Mouse (Mus musculus) stomach, embryonic 14.5 days (tissue): ENCODE data around the gene Chchd6. TPM values are rescaled to one million over a fixed set of nuclear protein-coding genes. Genes with fewer than 3 reads are reported as not detected.
A peak's percentile ranks its signal among the peaks of the same experiment; 100 is the strongest.

ENCODE experiments used
- ATAC-seq: fragments of 200-750 bp; cut with Nextera tagmentation; 2 replicates; pipeline ENCODE4 v1.8.0; 2017; ENCODE audit warnings: low read depth, moderate TSS enrichment; ENCODE audit not compliant: insufficient number of reproducible peaks, insufficient read depth, low FRiP score
- H3K27ac ChIP-seq: fragments of 300-500 bp; sonication (generic); 2 replicates; pipeline ENCODE4 v1.5.1; 2014; ENCODE audit warnings: mild to moderate bottlenecking, low read length, moderate library complexity, mixed read lengths
- H3K27me3 ChIP-seq: fragments of 300-500 bp; sonication (generic); 2 replicates; pipeline ENCODE4 v1.6.1; 2014; ENCODE audit warnings: low read length, control low read depth, mixed read lengths; ENCODE audit not compliant: control insufficient read depth, insufficient read depth
- H3K36me3 ChIP-seq: fragments of 300-500 bp; sonication (generic); 2 replicates; pipeline ENCODE4 v1.6.1; 2014; ENCODE audit warnings: mild to moderate bottlenecking, control low read depth, low read length, moderate library complexity, mixed read lengths; ENCODE audit not compliant: control insufficient read depth, insufficient read depth
- H3K4me1 ChIP-seq: fragments of 300-500 bp; sonication (generic); 2 replicates; pipeline ENCODE4 v1.6.1; 2014; ENCODE audit warnings: low read length, control low read depth, mixed read lengths; ENCODE audit not compliant: control insufficient read depth, insufficient read depth
- H3K4me2 ChIP-seq: fragments of 300-500 bp; sonication (generic); replicated peaks from 2 replicates; pipeline ENCODE4 v1.6.1; 2014; ENCODE audit warnings: low read depth, low read length, control low read depth
- H3K4me3 ChIP-seq: fragments of 300-500 bp; sonication (generic); 2 replicates; pipeline ENCODE4 v1.5.1; 2014; ENCODE audit warnings: low read depth, low read length, control low read depth
- H3K9ac ChIP-seq: fragments of 300-500 bp; sonication (generic); replicated peaks from 2 replicates; pipeline ENCODE4 v1.6.1; 2014; ENCODE audit warnings: low read depth, mild to moderate bottlenecking, control low read depth, low read length, moderate library complexity, mixed read lengths
- H3K9me3 ChIP-seq: fragments of 300-500 bp; sonication (generic); 2 replicates; pipeline ENCODE4 v1.6.1; 2016; ENCODE audit warnings: low read depth, low read length, control low read depth; ENCODE audit not compliant: control insufficient read depth
- WGBS: fragments of 180-500 bp; shearing (Covaris S2); extraction: QIAGEN DNeasy Blood & Tissue Kit; methylation state at CpG from one replicate; pipeline ENCODE4 v1.1.7; 2014; 5-methylcytosine and 5-hydroxymethylcytosine counted together
- polyA plus RNA-seq: library from polyadenylated mRNA; unstranded; fragments of >200 nt; fragmentation: Nextera tagmentation; extraction: Ambion mirVana; gene quantifications from 2 replicates; pipeline ENCODE4 v1.2.1, GENCODE M21; 2014

The Chchd6 gene
- polyA plus RNA-seq, 1 experiment from 2014 or later, result 62.0 TPM

GRCm38 (mm10) chr6:89354726-89355125 is 240.7 kb downstream of the Chchd6 start:
- no peak for ATAC-seq
- Histone ChIP-seq H3K9me3 (no peaks in the 10 kb centered on the region), H3K4me2 (no peak overlapping the region), H3K4me3 (no peak overlapping the region), H3K36me3 (peaks cover 26% of the 10 kb centered on the region), H3K4me1 (peaks cover 42% of the 10 kb centered on the region), H3K27ac (no peak overlapping the region), H3K9ac (no peak overlapping the region), H3K27me3 (no peaks in the 10 kb centered on the region)
- 87% methylated on average over 12 of the region's 12 CpGs for WGBS

GRCm38 (mm10) chr6:89354076-89354475 is 241.4 kb downstream of the Chchd6 start:
- Histone ChIP-seq H3K36me3 (peaks cover 26% of the 10 kb centered on the region), H3K4me1 (peaks cover 35% of the 10 kb centered on the region), H3K4me3 (no peak overlapping the region), H3K4me2 (no peak overlapping the region), H3K9ac (no peak overlapping the region), H3K9me3 (no peaks in the 10 kb centered on the region), H3K27me3 (no peaks in the 10 kb centered on the region), H3K27ac (peak overlapping the region; percentile 63)
- WGBS, result 76% methylated on average over 5 of the region's 5 CpGs
- ATAC-seq, result no peak

- Histone ChIP-seq H3K27me3 (no peaks in the 10 kb centered on the region), H3K4me3 (no peak overlapping the region), H3K36me3 (peaks cover 27% of the 10 kb centered on the region), H3K9ac (no peak overlapping the region), H3K4me2 (no peak overlapping the region), H3K4me1 (peaks cover 27% of the 10 kb centered on the region), H3K27ac (peak overlapping the region; percentile 63; the same call in 1 of the 2 replicates), H3K9me3 (no peaks in the 10 kb centered on the region)
- WGBS, result 66% methylated on average over 8 of the region's 8 CpGs
- no peak for ATAC-seq
Observed at GRCm38 (mm10) chr6:89353101-89353500, 242.4 kb downstream of the Chchd6 start.

GRCm38 (mm10) chr6:89351441-89352137 is 243.9 kb downstream of the Chchd6 start:
- peak overlapping the region; percentile 50 for H3K27ac ChIP-seq
- H3K4me2 ChIP-seq, result no peak overlapping the region
- no peak overlapping the region for H3K4me3 ChIP-seq
- 22% methylated on average over 5 of the region's 5 CpGs for whole genome bisulfite sequencing
- H3K27me3 ChIP-seq, result no peaks in the 10 kb centered on the region
- peaks cover 27% of the 10 kb centered on the region for H3K4me1 ChIP-seq
- H3K36me3 ChIP-seq, result peaks cover 32% of the 10 kb centered on the region
- no peaks in the 10 kb centered on the region for H3K9me3 ChIP-seq
- no peak overlapping the region for H3K9ac ChIP-seq
- peak; percentile 67 for ATAC-seq

- Histone ChIP-seq H3K4me3 (no peak overlapping the region), H3K9ac (no peak overlapping the region), H3K27ac (peak overlapping the region; percentile 50; the same call in 1 of the 2 replicates), H3K36me3 (peaks cover 26% of the 10 kb centered on the region), H3K9me3 (no peaks in the 10 kb centered on the region), H3K4me1 (peaks cover 30% of the 10 kb centered on the region), H3K4me2 (no peak overlapping the region), H3K27me3 (no peaks in the 10 kb centered on the region)
- WGBS, result 97% methylated on average over 2 of the region's 2 CpGs
- ATAC-seq, result no peak
Observed at GRCm38 (mm10) chr6:89350520-89350919, 244.9 kb downstream of the Chchd6 start.

- peaks cover 26% of the 10 kb centered on the region for H3K36me3 ChIP-seq
- H3K27ac ChIP-seq, result no peak overlapping the region
Observed at GRCm38 (mm10) chr6:89350037-89350515, 245.4 kb downstream of the Chchd6 start.

GRCm38 (mm10) chr6:89348363-89348762 is 247.1 kb downstream of the Chchd6 start:
- no peaks in the 10 kb centered on the region for H3K27me3 ChIP-seq
- H3K4me3 ChIP-seq, result no peak overlapping the region
- WGBS, result 88% methylated on average over 9 of the region's 9 CpGs
- H3K27ac ChIP-seq, result no peak overlapping the region
- no peaks in the 10 kb centered on the region for H3K9me3 ChIP-seq
- H3K4me1 ChIP-seq, result peaks cover 41% of the 10 kb centered on the region
- no peak overlapping the region for H3K9ac ChIP-seq
- ATAC-seq, result no peak
- H3K4me2 ChIP-seq, result no peak overlapping the region
- H3K36me3 ChIP-seq, result peaks cover 18% of the 10 kb centered on the region

More at GRCm38 (mm10) chr6:89350037-89350515, 245.4 kb downstream of the Chchd6 start:
- Histone ChIP-seq H3K4me2 (no peak overlapping the region), H3K27me3 (no peaks in the 10 kb centered on the region), H3K4me3 (no peak overlapping the region), H3K9ac (no peak overlapping the region), H3K9me3 (no peaks in the 10 kb centered on the region), H3K4me1 (peaks cover 34% of the 10 kb centered on the region)
- WGBS, result 54% methylated on average over 1 of the region's 1 CpGs
- no peak for ATAC-seq

GRCm38 (mm10) chr6:89347792-89348191 is 247.7 kb downstream of the Chchd6 start:
- Histone ChIP-seq H3K4me1 (peaks cover 36% of the 10 kb centered on the region), H3K27me3 (no peaks in the 10 kb centered on the region), H3K4me2 (no peak overlapping the region), H3K27ac (no peak overlapping the region), H3K9ac (no peak overlapping the region), H3K36me3 (peaks cover 18% of the 10 kb centered on the region), H3K4me3 (no peak overlapping the region), H3K9me3 (no peaks in the 10 kb centered on the region)
- 82% methylated on average over 1 of the region's 1 CpGs for WGBS
- no peak for ATAC-seq
